Mouse (Mus musculus) midbrain, embryonic 10.5 days (tissue): ENCODE measurements around the gene Fhad1. TPM values are rescaled to one million over a fixed set of nuclear protein-coding genes. Genes with fewer than 3 reads are reported as not detected.
A peak's percentile ranks its signal among the peaks of the same experiment; 100 is the strongest.

Experiments
- DNase-seq: peaks from one replicate; pipeline ENCODE4 v3.0.0-alpha.2; 2017; ENCODE audit warnings: low spot score
- H3K27ac ChIP-seq: fragments of 300-500 bp; sonication (generic); replicated peaks from 2 replicates; pipeline ENCODE4 v1.5.1; 2016; ENCODE audit warnings: mild to moderate bottlenecking
- H3K27me3 ChIP-seq: fragments of 300-500 bp; sonication (generic); 2 replicates; pipeline ENCODE4 v1.6.1; 2016; ENCODE audit warnings: low read depth, mild to moderate bottlenecking; ENCODE audit not compliant: poor library complexity, severe bottlenecking
- H3K36me3 ChIP-seq: fragments of 300-500 bp; sonication (generic); 2 replicates; pipeline ENCODE4 v1.6.1; 2016; ENCODE audit warnings: mild to moderate bottlenecking, moderate library complexity
- H3K4me1 ChIP-seq: fragments of 300-500 bp; sonication (generic); 2 replicates; pipeline ENCODE4 v1.6.1; 2016
- H3K4me3 ChIP-seq: fragments of 300-500 bp; sonication (generic); 2 replicates; pipeline ENCODE4 v1.5.1; 2016; ENCODE audit warnings: mild to moderate bottlenecking, moderate library complexity
- H3K9me3 ChIP-seq: fragments of 300-500 bp; sonication (generic); replicated peaks from 2 replicates; pipeline ENCODE4 v1.6.1; 2016; ENCODE audit warnings: mild to moderate bottlenecking
- WGBS: fragments of 180-500 bp; shearing (Covaris S2); methylation state at CpG from one replicate; pipeline ENCODE4 v1.1.7; 2016; 5-methylcytosine and 5-hydroxymethylcytosine counted together
- polyA plus RNA-seq: library from polyadenylated mRNA; unstranded; fragments of >200 nt; fragmentation: Nextera tagmentation; extraction: Ambion mirVana; gene quantifications from 2 replicates; pipeline ENCODE4 v1.2.1, GENCODE M21; 2016

Fhad1 gene
- polyA plus RNA-seq, 1 experiment from 2014 or later, result 1.6 TPM

- Histone ChIP-seq H3K9me3 (peaks cover 7% of the 10 kb centered on the region; the same call in 1 of the 2 replicates), H3K4me1 (peaks cover 29% of the 10 kb centered on the region), H3K27ac (peak overlapping the region; percentile 55; the same call in 1 of the 2 replicates), H3K4me3 (no peak overlapping the region), H3K36me3 (no peaks in the 10 kb centered on the region), H3K27me3 (0 out of 2 replicates have a peak, but pooled peaks cover 10% of the 10 kb centered on the region)
- DNase-seq, result peak; percentile 76
- WGBS, result 9% methylated on average over 9 of the region's 9 CpGs
These were observed 56.7 kb downstream of the Fhad1 start for GRCm38 (mm10) chr4:141958188-141958587.

GRCm38 (mm10) chr4:141957740-141958139 lies 57.1 kb downstream of the Fhad1 start:
- DNase-seq, result peak; percentile 19
- Histone ChIP-seq H3K36me3 (no peaks in the 10 kb centered on the region), H3K9me3 (peaks cover 7% of the 10 kb centered on the region; the same call in 1 of the 2 replicates), H3K27ac (peak overlapping the region; percentile 65; the same call in 1 of the 2 replicates), H3K27me3 (0 out of 2 replicates have a peak, but pooled peaks cover 10% of the 10 kb centered on the region), H3K4me1 (peaks cover 24% of the 10 kb centered on the region), H3K4me3 (no peak overlapping the region)
- 50% methylated on average over 11 of the region's 11 CpGs for WGBS

GRCm38 (mm10) chr4:141956931-141957330 lies 58.0 kb downstream of the Fhad1 start:
- 93% methylated on average over 5 of the region's 5 CpGs for WGBS

GRCm38 (mm10) chr4:141954770-141955720 lies 59.8 kb downstream of the Fhad1 start:
- H3K4me1 ChIP-seq, result peaks cover 24% of the 10 kb centered on the region
- DNase-seq, result no peak
- H3K27ac ChIP-seq, result no peak overlapping the region
- 77% methylated on average over 16 of the region's 16 CpGs for WGBS
- 0 out of 2 replicates have a peak, but pooled peaks cover 10% of the 10 kb centered on the region for H3K27me3 ChIP-seq
- no peaks in the 10 kb centered on the region for H3K36me3 ChIP-seq
- H3K4me3 ChIP-seq, result no peak overlapping the region
- no peaks in the 10 kb centered on the region for H3K9me3 ChIP-seq

More at GRCm38 (mm10) chr4:141956931-141957330, 58.0 kb downstream of the Fhad1 start:
- Histone ChIP-seq H3K9me3 (peaks cover 6% of the 10 kb centered on the region; the same call in 1 of the 2 replicates), H3K27me3 (0 out of 2 replicates have a peak, but pooled peaks cover 10% of the 10 kb centered on the region), H3K4me3 (no peak overlapping the region), H3K27ac (0 out of 2 replicates have a peak overlapping the region, but pooled peaks have one; percentile 9), H3K36me3 (no peaks in the 10 kb centered on the region), H3K4me1 (peaks cover 24% of the 10 kb centered on the region)
- DNase-seq, result no peak

GRCm38 (mm10) chr4:141953859-141954258 lies 61.0 kb downstream of the Fhad1 start:
- H3K27ac ChIP-seq, result no peak overlapping the region

GRCm38 (mm10) chr4:141953291-141953690 lies 61.6 kb downstream of the Fhad1 start:
- DNase-seq, result no peak
- no peak overlapping the region for H3K4me3 ChIP-seq
- H3K27ac ChIP-seq, result no peak overlapping the region
- no peaks in the 10 kb centered on the region for H3K9me3 ChIP-seq
- WGBS, result 84% methylated on average over 9 of the region's 9 CpGs
- no peaks in the 10 kb centered on the region for H3K36me3 ChIP-seq
- H3K4me1 ChIP-seq, result peaks cover 19% of the 10 kb centered on the region
- H3K27me3 ChIP-seq, result 0 out of 2 replicates have a peak, but pooled peaks cover 10% of the 10 kb centered on the region

More at GRCm38 (mm10) chr4:141953859-141954258, 61.0 kb downstream of the Fhad1 start:
- H3K4me1 ChIP-seq, result peaks cover 24% of the 10 kb centered on the region
- WGBS, result 82% methylated on average over 6 of the region's 6 CpGs
- H3K36me3 ChIP-seq, result no peaks in the 10 kb centered on the region
- 0 out of 2 replicates have a peak, but pooled peaks cover 10% of the 10 kb centered on the region for H3K27me3 ChIP-seq
- DNase-seq, result no peak
- no peak overlapping the region for H3K4me3 ChIP-seq
- H3K9me3 ChIP-seq, result no peaks in the 10 kb centered on the region

GRCm38 (mm10) chr4:141952824-141953223 lies 62.1 kb downstream of the Fhad1 start:
- Histone ChIP-seq H3K4me3 (no peak overlapping the region), H3K9me3 (no peaks in the 10 kb centered on the region), H3K27ac (no peak overlapping the region), H3K4me1 (peaks cover 15% of the 10 kb centered on the region), H3K27me3 (0 out of 2 replicates have a peak, but pooled peaks cover 10% of the 10 kb centered on the region), H3K36me3 (no peaks in the 10 kb centered on the region)
- WGBS, result 73% methylated on average over 5 of the region's 5 CpGs
- DNase-seq, result no peak

- H3K4me3 ChIP-seq, result no peak overlapping the region
- whole genome bisulfite sequencing, result 80% methylated on average over 17 of the region's 17 CpGs
- H3K9me3 ChIP-seq, result no peaks in the 10 kb centered on the region
- H3K36me3 ChIP-seq, result no peaks in the 10 kb centered on the region
- H3K27me3 ChIP-seq, result 0 out of 2 replicates have a peak, but pooled peaks cover 9% of the 10 kb centered on the region
- peaks cover 7% of the 10 kb centered on the region; the same call in 1 of the 2 replicates for H3K4me1 ChIP-seq
- no peak for DNase-seq
- 0 out of 2 replicates have a peak overlapping the region, but pooled peaks have one; percentile 1 for H3K27ac ChIP-seq
These were observed 62.8 kb downstream of the Fhad1 start for GRCm38 (mm10) chr4:141952114-141952513.

GRCm38 (mm10) chr4:141949436-141949835 lies 65.4 kb downstream of the Fhad1 start:
- no peak for DNase-seq
- H3K36me3 ChIP-seq, result no peaks in the 10 kb centered on the region
- WGBS, result 80% methylated on average over 13 of the region's 13 CpGs

GRCm38 (mm10) chr4:141948822-141949221 lies 66.1 kb downstream of the Fhad1 start:
- DNase-seq, result no peak
- peaks cover 5% of the 10 kb centered on the region; the same call in 1 of the 2 replicates for H3K9me3 ChIP-seq
- no peaks in the 10 kb centered on the region for H3K36me3 ChIP-seq
- H3K27ac ChIP-seq, result no peak overlapping the region
- H3K27me3 ChIP-seq, result no peaks in the 10 kb centered on the region
- WGBS, result 91% methylated on average over 3 of the region's 3 CpGs
- 0 out of 2 replicates have a peak, but pooled peaks cover under 1% of the 10 kb centered on the region for H3K4me1 ChIP-seq
- H3K4me3 ChIP-seq, result no peak overlapping the region

More at GRCm38 (mm10) chr4:141949436-141949835, 65.4 kb downstream of the Fhad1 start:
- Histone ChIP-seq H3K4me3 (no peak overlapping the region), H3K27ac (no peak overlapping the region), H3K27me3 (no peaks in the 10 kb centered on the region), H3K9me3 (no peaks in the 10 kb centered on the region), H3K4me1 (0 out of 2 replicates have a peak, but pooled peaks cover 3% of the 10 kb centered on the region)

GRCm38 (mm10) chr4:141942403-141942802 lies 72.5 kb downstream of the Fhad1 start:
- Histone ChIP-seq H3K27me3 (no peaks in the 10 kb centered on the region), H3K9me3 (peaks cover 5% of the 10 kb centered on the region; the same call in 1 of the 2 replicates), H3K4me1 (peaks cover 16% of the 10 kb centered on the region), H3K36me3 (no peaks in the 10 kb centered on the region), H3K27ac (peak overlapping the region; percentile 52; the same call in 1 of the 2 replicates), H3K4me3 (no peak overlapping the region)
- no peak for DNase-seq
- 78% methylated on average over 11 of the region's 11 CpGs for WGBS

GRCm38 (mm10) chr4:141941289-141941688 lies 73.6 kb downstream of the Fhad1 start:
- no peaks in the 10 kb centered on the region for H3K27me3 ChIP-seq
- DNase-seq, result no peak
- 90% methylated on average over 8 of the region's 8 CpGs for WGBS
- H3K4me1 ChIP-seq, result peaks cover 16% of the 10 kb centered on the region
- no peaks in the 10 kb centered on the region for H3K36me3 ChIP-seq
- H3K4me3 ChIP-seq, result no peak overlapping the region
- H3K27ac ChIP-seq, result peak overlapping the region; percentile 52; the same call in 1 of the 2 replicates
- H3K9me3 ChIP-seq, result peaks cover 5% of the 10 kb centered on the region; the same call in 1 of the 2 replicates
